In genomic region chr11:98568326-98568725, GRCm38 (mm10) we compare ENCODE assay signal across 18 mouse cellular contexts. TPM values are rescaled to one million over a fixed set of nuclear protein-coding genes. Genes with fewer than 3 reads are reported as not detected.
DNase-seq lines count a peak whose midpoint lies in the region; ATAC-seq and TF ChIP-seq lines count a peak whose summit lies in the region.
"Had no signal": no experiment of that assay in that cellular context is flagged by ENCODE, and none has a peak within 500 bp of the region (broad histone marks: within the 10 kb centered on the region; RNA-seq: fewer than 3 reads in every experiment).

No protein-coding gene starts in this region.

- no peak overlapping the region for H3K9ac ChIP-seq in limb, embryonic 11.5 days (ENCODE audit: low read length)
- no peak overlapping the region for H3K9ac ChIP-seq in liver, postnatal 0 days (replicated peaks)
- H3K9ac ChIP-seq: limb, embryonic 13.5 days; neural tube, embryonic 13.5 days had no signal

- H3K9me3 ChIP-seq in limb, embryonic 11.5 days (ENCODE audit: control insufficient read depth, low read length): no peaks in the 10 kb centered on the region
- no peaks in the 10 kb centered on the region for H3K9me3 ChIP-seq in limb, embryonic 10.5 days (replicated peaks)
- peaks cover 3% of the 10 kb centered on the region for H3K9me3 ChIP-seq in G1E (replicated peaks)
- no peaks in the 10 kb centered on the region for H3K9me3 ChIP-seq in liver, postnatal 0 days (ENCODE audit: low read length)
- H3K9me3 ChIP-seq: limb, embryonic 13.5 days; neural tube, embryonic 13.5 days had no signal

- H3K4me2 ChIP-seq in limb, embryonic 11.5 days (ENCODE audit: low read depth, severe bottlenecking): no peak overlapping the region
- no peak overlapping the region for H3K4me2 ChIP-seq in liver, postnatal 0 days (ENCODE audit: low read depth, low read length)
- H3K4me2 ChIP-seq: limb, embryonic 13.5 days; neural tube, embryonic 13.5 days had no signal

- TF ChIP-seq EP300 in liver, postnatal 0 days (IDR thresholded peaks at IDR 0.05; ENCODE audit: low read depth): no peak

- TF ChIP-seq CTCF in G1E (IDR thresholded peaks at IDR 0.05; ENCODE audit: low read depth, low read length): peak; percentile 13; the same call in 1 of the 2 replicates
- peak; percentile 64 for TF ChIP-seq CTCF in liver, postnatal 0 days (IDR thresholded peaks at IDR 0.05; ENCODE audit: low read depth)

- H3K27me3 ChIP-seq in limb, embryonic 11.5 days (ENCODE audit: control insufficient read depth, insufficient read depth, low read length): no peaks in the 10 kb centered on the region
- no peaks in the 10 kb centered on the region for H3K27me3 ChIP-seq in limb, embryonic 10.5 days (ENCODE audit: low read depth, poor library complexity, severe bottlenecking)
- peaks cover 20% of the 10 kb centered on the region for H3K27me3 ChIP-seq in G1E (ENCODE audit: insufficient read depth, low read length)
- H3K27me3 ChIP-seq in liver, postnatal 0 days (ENCODE audit: insufficient read depth, low read length): no peaks in the 10 kb centered on the region
- H3K27me3 ChIP-seq: limb, embryonic 13.5 days; neural tube, embryonic 13.5 days had no signal

- no peak for ATAC-seq in limb, embryonic 11.5 days (ENCODE audit: insufficient number of reproducible peaks, low FRiP score, low TSS enrichment, low read depth)
- ATAC-seq in G1E (ENCODE audit: extremely low read depth, insufficient number of reproducible peaks, low FRiP score, poor library complexity, severe bottlenecking): no peak
- no peak for ATAC-seq in liver, postnatal 0 days

- H3K36me3 ChIP-seq in limb, embryonic 11.5 days (ENCODE audit: control insufficient read depth, insufficient read depth, low read length): no peaks in the 10 kb centered on the region
- no peaks in the 10 kb centered on the region for H3K36me3 ChIP-seq in limb, embryonic 10.5 days
- H3K36me3 ChIP-seq in G1E (replicated peaks): no peaks in the 10 kb centered on the region
- no peaks in the 10 kb centered on the region for H3K36me3 ChIP-seq in liver, postnatal 0 days (replicated peaks; ENCODE audit: insufficient read depth, low read length)
- H3K36me3 ChIP-seq: limb, embryonic 13.5 days; neural tube, embryonic 13.5 days had no signal

- no peak overlapping the region for H3K4me3 ChIP-seq in limb, embryonic 11.5 days (ENCODE audit: low read depth, low read length)
- H3K4me3 ChIP-seq in limb, embryonic 10.5 days: no peak overlapping the region
- H3K4me3 ChIP-seq in G1E (ENCODE audit: low read depth, low read length): no peak overlapping the region
- H3K4me3 ChIP-seq in liver, postnatal 0 days (ENCODE audit: low read depth, low read length): no peak overlapping the region
- H3K4me3 ChIP-seq: limb, embryonic 13.5 days; megakaryocyte, embryonic 14.5 days; neural tube, embryonic 13.5 days had no signal

- WGBS in limb, embryonic 11.5 days: 88% methylated on average over 8 of the region's 8 CpGs
- WGBS in limb, embryonic 10.5 days: 86% methylated on average over 8 of the region's 8 CpGs
- 87% methylated on average over 8 of the region's 8 CpGs for WGBS in liver, postnatal 0 days (ENCODE audit: insufficient replicate concordance)

- DNase-seq in limb, embryonic 11.5 days (ENCODE audit: low spot score): peak; percentile 42
- no peak for DNase-seq in limb, embryonic 10.5 days (ENCODE audit: low spot score)
- DNase-seq in CD4-positive helper T cell, adult 2 months (ENCODE audit: low read depth, low spot score): peak; percentile 64
- no peak for DNase-seq in G1E (ENCODE audit: low spot score)
- peak; percentile 46 for DNase-seq in liver, postnatal 0 days
- DNase-seq in cerebellum, postnatal 25 days: no peak
- no peak for DNase-seq in urinary bladder, postnatal 36 days (ENCODE audit: low spot score in 2 of 2)
- DNase-seq in gastrocnemius, postnatal 10 days: no peak
- DNase-seq: adrenal gland, adult 2 months; cerebellum, adult 8-10 months; kidney, postnatal 36 days; right cerebral cortex, postnatal 25 days had no signal

- H3K4me1 ChIP-seq in limb, embryonic 11.5 days (ENCODE audit: control insufficient read depth, insufficient read depth, low read length): no peaks in the 10 kb centered on the region
- no peaks in the 10 kb centered on the region for H3K4me1 ChIP-seq in limb, embryonic 10.5 days
- no peaks in the 10 kb centered on the region for H3K4me1 ChIP-seq in G1E (ENCODE audit: insufficient read depth, low read depth, low read length)
- H3K4me1 ChIP-seq in liver, postnatal 0 days (ENCODE audit: insufficient read depth): peaks cover 3% of the 10 kb centered on the region; the same call in 1 of the 2 replicates
- H3K4me1 ChIP-seq: limb, embryonic 13.5 days; neural tube, embryonic 13.5 days had no signal

- H3K27ac ChIP-seq in limb, embryonic 11.5 days (replicated peaks; ENCODE audit: low read depth, low read length): no peak overlapping the region
- H3K27ac ChIP-seq in limb, embryonic 10.5 days: no peak overlapping the region
- H3K27ac ChIP-seq in liver, postnatal 0 days (ENCODE audit: low read depth): no peak overlapping the region
- H3K27ac ChIP-seq: limb, embryonic 13.5 days; neural tube, embryonic 13.5 days had no signal

RNA-seq across cellular contexts. Expression of gene Zpbp2, which starts 17.4 kb away (rescaled TPM):
- 0.45 and 1.2 TPM in 2 replicates for polyA plus RNA-seq in limb, embryonic 11.5 days (2014; fragmentation: Nextera tagmentation; extraction: Ambion mirVana)
- 0.14 TPM in 1 of 2 replicates, not detected in the other for polyA plus RNA-seq in limb, embryonic 10.5 days (2016; fragmentation: Nextera tagmentation; extraction: Ambion mirVana)
- 2.5 and 4.8 TPM in 2 replicates for total RNA-seq in G1E (2014; fragmentation: Nextera tagmentation)
- total RNA-seq in G1E (2017): 3.3 and 4.6 TPM in 2 replicates
- polyA plus RNA-seq in G1E (2012): 0.36 and 0.43 TPM in 2 replicates
- 0.65 and 1.1 TPM in 2 replicates for polyA plus RNA-seq in liver, postnatal 0 days (2015; fragmentation: Nextera tagmentation; extraction: Ambion mirVana)
- not detected for total RNA-seq in gastrocnemius, postnatal 10 days (2021)
- total RNA-seq: gastrocnemius, postnatal 4 days; hematopoietic stem cell, adult 5-6 weeks had no signal
- polyA plus RNA-seq: neural tube, embryonic 13.5 days had no signal

RNA-seq across cellular contexts. Expression of gene Ormdl3, which starts 18.8 kb away (rescaled TPM):
- 9.6 and 10.1 TPM in 2 replicates for polyA plus RNA-seq in limb, embryonic 11.5 days (2014; fragmentation: Nextera tagmentation; extraction: Ambion mirVana)
- polyA plus RNA-seq in limb, embryonic 10.5 days (2016; fragmentation: Nextera tagmentation; extraction: Ambion mirVana): 46.9 and 55.0 TPM in 2 replicates
- total RNA-seq in G1E (2014; fragmentation: Nextera tagmentation) (11.0 and 22.0 TPM in 2 replicates), G1E (2017) (55.0 and 57.0 TPM in 2 replicates)
- polyA plus RNA-seq in G1E (2012): 37.8 and 43.2 TPM in 2 replicates
- polyA plus RNA-seq in liver, postnatal 0 days (2015; fragmentation: Nextera tagmentation; extraction: Ambion mirVana): 39.3 and 42.0 TPM in 2 replicates
- total RNA-seq in gastrocnemius, postnatal 10 days (2021): 10 to 100 TPM; 20.4 to 23.1 TPM

RNA-seq across cellular contexts. Expression of gene Ikzf3, which starts 22.5 kb away (rescaled TPM):
- polyA plus RNA-seq in limb, embryonic 11.5 days (2014; fragmentation: Nextera tagmentation; extraction: Ambion mirVana): 0.07 TPM in 1 of 2 replicates, not detected in the other
- polyA plus RNA-seq in limb, embryonic 10.5 days (2016; fragmentation: Nextera tagmentation; extraction: Ambion mirVana): not detected in 2 replicates
- total RNA-seq in G1E (2014; fragmentation: Nextera tagmentation) (not detected in 2 replicates), G1E (2017) (0.23 and 0.71 TPM in 2 replicates)
- 0.01 TPM in 1 of 2 replicates, not detected in the other for polyA plus RNA-seq in G1E (2012)
- polyA plus RNA-seq in liver, postnatal 0 days (2015; fragmentation: Nextera tagmentation; extraction: Ambion mirVana): 1.2 and 1.3 TPM in 2 replicates
- under 1 TPM; 0.09 to 0.93 TPM for total RNA-seq in gastrocnemius, postnatal 10 days (2021)

RNA-seq across cellular contexts. Expression of gene Lrrc3c, which starts 29.8 kb away (rescaled TPM):
- not detected in 2 replicates for polyA plus RNA-seq in limb, embryonic 11.5 days (2014; fragmentation: Nextera tagmentation; extraction: Ambion mirVana)
- not detected in 2 replicates for polyA plus RNA-seq in limb, embryonic 10.5 days (2016; fragmentation: Nextera tagmentation; extraction: Ambion mirVana)
- total RNA-seq in G1E (2014; fragmentation: Nextera tagmentation) (not detected in 2 replicates), G1E (2017) (not detected in 2 replicates)
- not detected in 2 replicates for polyA plus RNA-seq in G1E (2012)
- not detected in 2 replicates for polyA plus RNA-seq in liver, postnatal 0 days (2015; fragmentation: Nextera tagmentation; extraction: Ambion mirVana)
- total RNA-seq in gastrocnemius, postnatal 10 days (2021): not detected
- total RNA-seq: adrenal gland, adult 2 months; gastrocnemius, postnatal 4 days; hematopoietic stem cell, adult 5-6 weeks had no signal
- polyA plus RNA-seq: adrenal gland, adult 2 months; limb, embryonic 13.5 days; neural tube, embryonic 13.5 days; urinary bladder, adult 2 months had no signal

RNA-seq across cellular contexts. Expression of gene Gm12355, which starts 57.1 kb away (rescaled TPM):
- 0.75 and 0.80 TPM in 2 replicates for polyA plus RNA-seq in limb, embryonic 11.5 days (2014; fragmentation: Nextera tagmentation; extraction: Ambion mirVana)
- 1.3 and 1.8 TPM in 2 replicates for polyA plus RNA-seq in limb, embryonic 10.5 days (2016; fragmentation: Nextera tagmentation; extraction: Ambion mirVana)
- total RNA-seq in G1E (2014; fragmentation: Nextera tagmentation) (1.3 TPM in 1 of 2 replicates, not detected in the other), G1E (2017) (1.7 and 3.4 TPM in 2 replicates)
- polyA plus RNA-seq in G1E (2012): not detected in 2 replicates
- polyA plus RNA-seq in liver, postnatal 0 days (2015; fragmentation: Nextera tagmentation; extraction: Ambion mirVana): 0.33 and 0.39 TPM in 2 replicates
- total RNA-seq in gastrocnemius, postnatal 10 days (2021): 10 to 100 TPM in 1 of 2 experiments, 1 to 10 TPM in 1; 8.2 to 10.3 TPM
- polyA plus RNA-seq: adrenal gland, adult 2 months had no signal

Comparison
In these comparisons a context has a peak if more than half of its experiments do, and no peak if none do; other contexts are left out.
1. DNase-seq: peak in limb, embryonic 11.5 days (single experiment), CD4-positive helper T cell, adult 2 months (single experiment) and liver, postnatal 0 days (single experiment); none in limb, embryonic 10.5 days (single experiment), G1E (single experiment), cerebellum, postnatal 25 days (0 of 2), urinary bladder, postnatal 36 days (0 of 2) and gastrocnemius, postnatal 10 days (single experiment).